Mouse (Mus musculus): ENCODE measurements around the gene Olfr1512. TPM values are rescaled to one million over a fixed set of nuclear protein-coding genes. Genes with fewer than 3 reads are reported as not detected.

Olfr1512 gene
- polyA plus RNA-seq, 1 experiment, result not detected

Other genes with a start within 250 kb of the Olfr1512 start
- 33.0 and 33.4 TPM in 2 replicates for gene Supt16, start 181.8 kb downstream of the Olfr1512 start, polyA plus RNA-seq (2012; rRNA removed)
- 60.2 and 62.5 TPM in 2 replicates for gene Chd8, start 121.4 kb downstream of the Olfr1512 start, polyA plus RNA-seq (2012; rRNA removed)
- 33.3 and 39.7 TPM in 2 replicates for gene Tox4, start 100.0 kb downstream of the Olfr1512 start, polyA plus RNA-seq (2012; rRNA removed)
- gene Rab2b, start 99.6 kb downstream of the Olfr1512 start, polyA plus RNA-seq (2012; rRNA removed), result 48.0 and 50.4 TPM in 2 replicates
- 36.2 and 39.2 TPM in 2 replicates for gene Mettl3, start 74.0 kb downstream of the Olfr1512 start, polyA plus RNA-seq (2012; rRNA removed)
- gene Sall2, start 50.4 kb downstream of the Olfr1512 start, polyA plus RNA-seq (2012; rRNA removed), result 38.1 and 39.0 TPM in 2 replicates
- 0.08 TPM in 1 of 2 replicates, not detected in the other for gene Olfr1513, start 22.8 kb downstream of the Olfr1512 start, polyA plus RNA-seq (2012; rRNA removed)
- gene Olfr1511, start 18.2 kb upstream of the Olfr1512 start, polyA plus RNA-seq (2012; rRNA removed), result 0.11 TPM in 1 of 2 replicates, not detected in the other
- not detected in 2 replicates for gene Olfr1510, start 35.2 kb upstream of the Olfr1512 start, polyA plus RNA-seq (2012; rRNA removed)
- not detected in 2 replicates for gene Olfr1509, start 63.8 kb upstream of the Olfr1512 start, polyA plus RNA-seq (2012; rRNA removed)
- gene Olfr1508, start 88.3 kb upstream of the Olfr1512 start, polyA plus RNA-seq (2012; rRNA removed), result 0.02 TPM in 1 of 2 replicates, not detected in the other
- 0.36 TPM in 1 of 2 replicates, not detected in the other for gene Olfr1507, start 116.6 kb upstream of the Olfr1512 start, polyA plus RNA-seq (2012; rRNA removed)